Mouse (Mus musculus): ENCODE results near the gene Fancg. TPM values are rescaled to one million over a fixed set of nuclear protein-coding genes. Genes with fewer than 3 reads are reported as not detected.

The Fancg gene
- polyA plus RNA-seq, 1 experiment from 2014 or later, result 16.6 TPM

DNA sequence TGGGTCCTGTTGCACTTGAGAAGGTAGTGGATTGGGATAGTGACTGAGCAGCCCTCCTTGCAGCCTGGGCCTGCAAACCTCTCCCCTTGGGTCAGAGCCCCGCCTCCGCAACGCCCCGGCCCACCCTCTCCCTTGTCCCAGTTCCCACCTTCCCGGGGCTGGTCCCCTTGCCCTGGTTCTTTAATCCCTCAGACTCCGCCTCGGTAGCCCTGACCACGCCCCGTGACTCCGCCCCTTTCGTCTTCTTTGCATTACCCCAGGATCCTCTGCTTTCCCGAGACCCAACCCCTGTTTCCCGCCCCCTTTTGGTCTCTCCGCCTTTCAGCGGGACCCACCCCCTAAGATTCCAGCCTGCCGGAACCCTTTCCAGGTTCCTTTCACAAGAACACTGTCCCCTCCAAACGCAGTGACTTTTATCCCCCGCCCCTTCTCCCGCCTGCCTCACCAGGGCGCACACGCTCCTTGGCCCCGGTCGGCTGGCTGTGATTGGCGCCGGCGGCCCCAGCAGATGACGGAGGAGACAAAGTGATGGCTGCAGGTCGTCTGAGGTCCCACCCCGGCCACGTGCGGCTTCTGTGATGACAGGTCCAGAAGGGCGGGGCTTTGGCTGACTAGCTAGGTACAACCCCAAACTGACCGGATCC lies 35.5 kb upstream of the Fancg start, which contains the start of gene Fam214b:
Gene Fam214b, minus strand, starts transcription at position 562 of the 644 bp plus-strand sequence.
- Histone ChIP-seq H3K36me3 (ENCODE audit: control insufficient read depth, insufficient read depth, low read length) (no peaks in the 10 kb centered on the region), H3K4me2 (replicated peaks; ENCODE audit: low read depth, low read length) (peak within 1 kb of the TSS; percentile 72), H3K4me3 (ENCODE audit: low read depth, low read length) (peak within 1 kb of the TSS; percentile 47), H3K27me3 (ENCODE audit: control insufficient read depth, insufficient read depth, low read length) (no peaks in the 10 kb centered on the region), H3K9me3 (ENCODE audit: control insufficient read depth, low read depth, low read length) (no peaks in the 10 kb centered on the region), H3K27ac (ENCODE audit: low read length) (peak within 1 kb of the TSS; percentile 52; the same call in 1 of the 2 replicates), H3K9ac (replicated peaks; ENCODE audit: low read depth, low read length) (peak within 1 kb of the TSS; percentile 30; the same call in 1 of the 2 replicates), H3K4me1 (ENCODE audit: control insufficient read depth, insufficient read depth, low read length) (peaks cover 19% of the 10 kb centered on the region)
- WGBS, result under 1% methylated on average over 33 of the region's 33 CpGs
- peak; percentile 95 for ATAC-seq (ENCODE audit: insufficient number of reproducible peaks, insufficient read depth, low FRiP score, low read depth)

DNA sequence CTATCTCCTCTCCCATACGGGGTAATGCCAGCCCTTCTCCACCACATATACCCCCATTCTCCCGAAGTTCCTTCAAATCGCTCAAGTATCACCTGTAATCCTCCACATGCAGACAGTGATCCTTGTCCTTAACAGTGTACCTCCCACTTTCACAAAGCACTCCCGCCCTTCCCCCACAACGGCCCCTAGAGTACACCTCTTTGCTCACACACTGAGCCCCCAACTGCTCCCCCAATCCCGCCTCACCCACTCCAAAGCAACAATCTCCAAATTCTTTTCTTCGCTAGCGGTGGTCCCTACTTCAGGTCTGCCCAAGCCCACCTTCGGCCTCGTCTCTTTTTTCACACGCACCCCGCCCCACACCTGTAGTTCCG lies 35.0 kb upstream of the Fancg start:
- H3K9ac ChIP-seq (replicated peaks; ENCODE audit: low read depth, low read length), result no peak overlapping the region; the same call in 1 of the 2 replicates
- H3K4me2 ChIP-seq (replicated peaks; ENCODE audit: low read depth, low read length), result peak overlapping the region; percentile 72
- 5% methylated on average over 13 of the region's 13 CpGs for WGBS
- H3K4me1 ChIP-seq (ENCODE audit: control insufficient read depth, insufficient read depth, low read length), result peaks cover 19% of the 10 kb centered on the region
- no peaks in the 10 kb centered on the region for H3K36me3 ChIP-seq (ENCODE audit: control insufficient read depth, insufficient read depth, low read length)
- H3K27ac ChIP-seq (ENCODE audit: low read length), result peak overlapping the region; percentile 52; the same call in 1 of the 2 replicates
- no peak; the same call in 1 of the 2 replicates for ATAC-seq (ENCODE audit: insufficient number of reproducible peaks, insufficient read depth, low FRiP score, low read depth)
- H3K4me3 ChIP-seq (ENCODE audit: low read depth, low read length), result peak overlapping the region; percentile 47
- no peaks in the 10 kb centered on the region for H3K9me3 ChIP-seq (ENCODE audit: control insufficient read depth, low read depth, low read length)
- no peaks in the 10 kb centered on the region for H3K27me3 ChIP-seq (ENCODE audit: control insufficient read depth, insufficient read depth, low read length)

DNA sequence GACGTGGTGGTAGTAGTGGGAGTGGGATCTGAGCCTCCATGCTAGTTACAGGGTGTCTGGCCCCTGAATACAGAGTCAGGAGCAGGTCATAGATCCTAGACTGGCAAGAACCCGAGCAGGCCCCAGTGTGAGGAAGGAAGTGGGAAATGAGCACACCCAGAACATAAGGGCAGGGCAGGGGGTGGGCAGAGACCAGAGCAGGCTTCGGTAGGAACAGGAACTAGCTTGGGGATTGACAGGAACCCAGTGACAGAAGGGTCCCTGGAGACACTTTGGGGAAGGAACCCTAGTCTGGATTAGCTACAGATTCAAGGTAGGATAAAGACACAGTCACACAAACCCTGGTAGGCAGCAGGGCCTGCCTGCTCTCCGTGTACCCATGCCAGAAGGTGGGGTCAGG lies 34.4 kb upstream of the Fancg start:
- H3K27me3 ChIP-seq (ENCODE audit: control insufficient read depth, insufficient read depth, low read length), result no peaks in the 10 kb centered on the region
- no peaks in the 10 kb centered on the region for H3K36me3 ChIP-seq (ENCODE audit: control insufficient read depth, insufficient read depth, low read length)
- H3K4me3 ChIP-seq (ENCODE audit: low read depth, low read length), result peak overlapping the region; percentile 47; the same call in 1 of the 2 replicates
- H3K9ac ChIP-seq (replicated peaks; ENCODE audit: low read depth, low read length), result no peak overlapping the region
- ATAC-seq (ENCODE audit: insufficient number of reproducible peaks, insufficient read depth, low FRiP score, low read depth), result no peak
- H3K27ac ChIP-seq (ENCODE audit: low read length), result peak overlapping the region; percentile 52
- peaks cover 19% of the 10 kb centered on the region for H3K4me1 ChIP-seq (ENCODE audit: control insufficient read depth, insufficient read depth, low read length)
- WGBS, result 23% methylated on average over 4 of the region's 4 CpGs
- H3K4me2 ChIP-seq (replicated peaks; ENCODE audit: low read depth, low read length), result peak overlapping the region; percentile 72
- no peaks in the 10 kb centered on the region for H3K9me3 ChIP-seq (ENCODE audit: control insufficient read depth, low read depth, low read length)

DNA sequence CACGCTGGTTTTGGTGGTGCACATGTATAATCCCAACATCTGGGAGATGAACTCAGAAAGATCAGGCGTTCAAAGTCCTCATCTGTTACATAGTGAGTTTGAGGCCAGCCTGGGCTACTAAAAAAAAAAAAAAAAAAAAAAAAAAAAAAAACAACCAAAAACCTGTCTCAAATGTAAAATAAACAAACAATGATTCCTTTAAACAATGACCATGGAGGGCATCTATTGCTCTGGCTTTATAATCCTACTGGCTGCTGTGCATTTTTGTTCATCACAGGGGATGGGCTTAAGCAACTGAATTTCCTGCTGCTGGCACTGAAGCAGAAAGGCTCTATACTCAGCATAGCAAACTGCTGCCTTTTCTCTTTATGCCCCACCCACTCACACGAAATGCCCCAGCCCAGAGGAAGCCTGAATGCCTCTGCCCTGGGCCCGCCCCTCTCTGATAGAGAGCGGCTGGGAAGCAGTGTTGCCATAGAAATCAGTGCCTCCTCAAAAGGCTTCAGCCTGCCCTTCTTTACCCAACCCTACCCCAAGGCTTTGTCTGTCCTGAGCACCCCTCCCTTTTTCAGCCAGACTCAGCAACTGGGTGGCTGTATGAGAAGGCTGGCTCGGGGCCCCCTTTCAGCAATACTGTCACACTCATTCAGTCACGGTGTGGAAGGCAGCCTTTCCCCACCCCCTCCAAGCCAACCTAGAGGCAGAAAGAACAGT lies 33.5 kb upstream of the Fancg start:
- H3K27ac ChIP-seq (ENCODE audit: low read length), result peak overlapping the region; percentile 52
- peaks cover 26% of the 10 kb centered on the region for H3K4me1 ChIP-seq (ENCODE audit: control insufficient read depth, insufficient read depth, low read length)
- no peaks in the 10 kb centered on the region for H3K27me3 ChIP-seq (ENCODE audit: control insufficient read depth, insufficient read depth, low read length)
- H3K4me2 ChIP-seq (replicated peaks; ENCODE audit: low read depth, low read length), result peak overlapping the region; percentile 72
- 16% methylated on average over 7 of the region's 7 CpGs for WGBS
- H3K36me3 ChIP-seq (ENCODE audit: control insufficient read depth, insufficient read depth, low read length), result no peaks in the 10 kb centered on the region
- no peak overlapping the region for H3K9ac ChIP-seq (replicated peaks; ENCODE audit: low read depth, low read length)
- ATAC-seq (ENCODE audit: insufficient number of reproducible peaks, insufficient read depth, low FRiP score, low read depth), result peak; percentile 4
- no peaks in the 10 kb centered on the region for H3K9me3 ChIP-seq (ENCODE audit: control insufficient read depth, low read depth, low read length)
- no peak overlapping the region for H3K4me3 ChIP-seq (ENCODE audit: low read depth, low read length)

DNA sequence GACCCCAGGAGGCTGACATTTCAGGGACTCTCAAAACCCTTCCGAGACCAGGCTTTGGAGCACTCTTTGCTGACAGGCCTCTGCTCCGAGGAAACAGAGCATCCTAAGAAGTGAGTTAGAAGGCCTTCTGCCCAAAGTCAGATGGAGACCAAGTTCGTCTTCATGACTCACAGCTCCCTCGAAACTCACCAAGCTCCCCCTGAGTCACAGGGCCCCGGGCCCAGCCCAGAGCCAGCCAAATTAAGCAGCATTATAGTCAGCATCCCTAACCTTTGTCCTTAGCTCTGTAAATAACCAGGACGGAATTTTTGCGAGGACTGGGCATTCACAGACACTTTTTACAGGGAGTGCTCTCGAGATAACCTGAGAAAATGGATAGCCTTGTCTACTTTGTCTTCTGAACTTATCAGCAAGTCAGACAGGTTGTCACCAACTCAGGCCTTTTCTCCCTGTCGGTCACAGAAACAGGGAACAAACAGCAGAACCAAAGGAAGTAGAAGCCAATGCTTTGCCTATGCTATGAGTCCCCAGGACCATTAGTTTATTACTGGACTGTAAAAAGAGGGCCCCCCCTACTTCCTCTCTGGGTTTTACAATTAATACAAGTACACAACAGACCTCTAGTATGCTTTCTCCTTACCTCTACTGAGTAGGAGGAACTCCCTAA lies 30.7 kb upstream of the Fancg start:
- WGBS, result 59% methylated on average over 9 of the region's 9 CpGs
- Histone ChIP-seq H3K36me3 (ENCODE audit: control insufficient read depth, insufficient read depth, low read length) (peaks cover 6% of the 10 kb centered on the region; the same call in 1 of the 2 replicates), H3K9me3 (ENCODE audit: control insufficient read depth, low read depth, low read length) (no peaks in the 10 kb centered on the region), H3K27me3 (ENCODE audit: control insufficient read depth, insufficient read depth, low read length) (no peaks in the 10 kb centered on the region), H3K9ac (replicated peaks; ENCODE audit: low read depth, low read length) (no peak overlapping the region), H3K4me1 (ENCODE audit: control insufficient read depth, insufficient read depth, low read length) (peaks cover 24% of the 10 kb centered on the region), H3K4me2 (replicated peaks; ENCODE audit: low read depth, low read length) (no peak overlapping the region), H3K27ac (ENCODE audit: low read length) (0 out of 2 replicates have a peak overlapping the region, but pooled peaks have one; percentile 33), H3K4me3 (ENCODE audit: low read depth, low read length) (no peak overlapping the region)
- ATAC-seq (ENCODE audit: insufficient number of reproducible peaks, insufficient read depth, low FRiP score, low read depth), result no peak

DNA sequence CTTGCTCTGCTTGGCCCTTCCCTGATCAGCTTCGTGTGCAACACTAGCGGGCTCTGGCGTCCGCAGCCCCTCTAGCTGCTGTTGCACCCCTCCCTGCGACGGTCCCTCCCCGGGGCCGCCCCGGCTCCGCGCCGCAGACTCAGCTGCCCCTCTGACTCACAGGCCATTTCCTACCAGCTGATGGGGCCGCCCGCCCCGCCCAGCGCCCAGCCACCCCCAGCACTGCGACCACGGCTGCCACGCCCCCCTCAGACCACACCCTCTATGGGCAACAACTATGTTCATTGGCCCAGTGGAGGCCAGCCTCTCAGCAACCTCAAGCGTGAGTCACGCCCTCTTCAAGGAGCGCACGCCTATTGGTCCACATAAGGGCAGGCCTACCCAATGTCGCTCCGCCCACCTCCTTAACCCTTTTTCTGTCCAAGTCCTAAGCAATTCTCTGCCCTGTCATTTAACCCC lies 29.8 kb upstream of the Fancg start:
- Histone ChIP-seq H3K4me3 (ENCODE audit: low read depth, low read length) (peak overlapping the region; percentile 54), H3K4me2 (replicated peaks; ENCODE audit: low read depth, low read length) (peak overlapping the region; percentile 43), H3K27me3 (ENCODE audit: control insufficient read depth, insufficient read depth, low read length) (no peaks in the 10 kb centered on the region), H3K9ac (replicated peaks; ENCODE audit: low read depth, low read length) (peak overlapping the region; percentile 49; the same call in 1 of the 2 replicates), H3K4me1 (ENCODE audit: control insufficient read depth, insufficient read depth, low read length) (peaks cover 23% of the 10 kb centered on the region), H3K36me3 (ENCODE audit: control insufficient read depth, insufficient read depth, low read length) (peaks cover 7% of the 10 kb centered on the region; the same call in 1 of the 2 replicates), H3K9me3 (ENCODE audit: control insufficient read depth, low read depth, low read length) (no peaks in the 10 kb centered on the region), H3K27ac (ENCODE audit: low read length) (peak overlapping the region; percentile 58; the same call in 1 of the 2 replicates)
- under 1% methylated on average over 25 of the region's 25 CpGs for WGBS
- ATAC-seq (ENCODE audit: insufficient number of reproducible peaks, insufficient read depth, low FRiP score, low read depth), result peak; percentile 97

DNA sequence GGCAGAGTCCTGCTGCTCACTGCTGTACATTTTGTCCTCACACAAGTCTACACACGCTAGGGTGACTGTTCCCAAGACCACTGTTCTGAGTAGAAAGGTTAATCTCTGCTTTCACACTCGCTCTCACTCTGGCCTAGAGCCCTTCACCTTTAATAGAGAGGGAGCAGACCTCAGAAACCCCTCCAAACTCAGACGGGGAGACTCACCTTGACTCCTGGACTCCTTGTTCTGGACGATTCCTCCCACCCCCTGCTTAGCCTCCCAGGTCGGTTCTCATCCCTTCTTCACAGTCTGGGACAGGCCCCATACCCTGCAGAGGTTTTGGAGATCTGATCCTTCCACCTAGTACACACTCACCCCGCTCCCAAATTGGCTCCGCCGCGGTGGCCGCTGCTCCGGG lies 29.3 kb upstream of the Fancg start:
- Histone ChIP-seq H3K4me1 (ENCODE audit: control insufficient read depth, insufficient read depth, low read length) (peaks cover 18% of the 10 kb centered on the region), H3K27me3 (ENCODE audit: control insufficient read depth, insufficient read depth, low read length) (no peaks in the 10 kb centered on the region), H3K4me2 (replicated peaks; ENCODE audit: low read depth, low read length) (peak overlapping the region; percentile 43), H3K27ac (ENCODE audit: low read length) (peak overlapping the region; percentile 58; the same call in 1 of the 2 replicates), H3K9me3 (ENCODE audit: control insufficient read depth, low read depth, low read length) (no peaks in the 10 kb centered on the region), H3K4me3 (ENCODE audit: low read depth, low read length) (peak overlapping the region; percentile 54), H3K36me3 (ENCODE audit: control insufficient read depth, insufficient read depth, low read length) (peaks cover 9% of the 10 kb centered on the region; the same call in 1 of the 2 replicates), H3K9ac (replicated peaks; ENCODE audit: low read depth, low read length) (peak overlapping the region; percentile 49; the same call in 1 of the 2 replicates)
- ATAC-seq (ENCODE audit: insufficient number of reproducible peaks, insufficient read depth, low FRiP score, low read depth), result no peak
- WGBS, result 3% methylated on average over 11 of the region's 11 CpGs
